Mouse (Mus musculus): Measurements from ENCODE around the gene Tmem117.

- TF ChIP-seq CTCF (IDR thresholded peaks at IDR 0.05; ENCODE audit: extremely low read depth, insufficient read depth, low read length) (no peak), POLR2A (IDR thresholded peaks at IDR 0.05; ENCODE audit: extremely low read depth, insufficient read depth, low read length) (no peak)
Measured at GRCm38 (mm10) chr15:94616036-94616435, 13.0 kb upstream of the Tmem117 start.

Measured in cortical plate, adult 2 months (tissue).